Mouse (Mus musculus) spleen, postnatal 10 days (tissue): ENCODE measurements around the gene Acox3.

Source experiments
- DNase-seq, 2 experiments: peaks; one replicate each; pipeline ENCODE4 v3.0.0; 2021 to 2022; ENCODE audit warnings: low spot score in 2 of 2

Acox3 gene

GRCm38 (mm10) chr5:35648230-35648629 lies 65.4 kb downstream of the Acox3 start:
- no peak for DNase-seq

DNA sequence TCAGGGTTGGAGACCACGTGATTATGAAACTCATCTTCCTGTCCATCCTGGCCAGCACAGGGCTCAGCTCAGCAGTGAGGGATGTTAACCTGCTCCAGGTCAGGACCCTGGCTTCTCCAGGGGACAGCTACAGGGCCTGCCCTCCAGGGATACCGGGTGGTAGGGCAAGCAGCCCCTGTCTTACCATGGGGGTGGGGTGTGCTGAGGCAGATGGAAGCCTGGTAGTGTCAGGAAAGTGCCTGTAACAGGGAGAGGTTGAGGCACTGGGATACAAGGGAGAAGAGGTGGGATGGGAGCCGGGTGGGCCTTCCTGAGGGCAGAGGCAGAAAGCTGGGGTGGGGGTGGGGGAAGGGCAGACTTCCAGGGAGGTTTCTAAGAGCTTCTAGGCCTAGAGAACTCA lies 69.5 kb downstream of the Acox3 start:
- no peak for DNase-seq

DNA sequence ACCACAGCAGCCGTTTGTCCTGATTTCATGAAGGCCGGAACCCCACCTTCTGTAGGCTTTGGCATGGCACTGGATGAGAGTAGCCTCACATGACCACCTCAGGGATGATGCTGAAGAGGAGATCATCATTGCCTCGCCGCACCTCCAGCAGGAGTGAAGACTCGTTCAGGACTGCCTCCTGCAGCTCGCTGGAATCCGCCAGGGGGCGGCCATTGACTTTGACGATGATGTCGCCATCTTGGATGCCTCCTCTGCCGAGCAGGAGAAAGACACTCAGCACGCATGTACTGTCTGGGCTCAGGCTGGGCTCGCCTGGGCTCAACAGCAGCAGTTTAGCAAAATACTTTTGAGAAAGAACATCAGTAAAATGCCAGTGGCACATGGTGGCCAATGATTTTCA lies 70.0 kb downstream of the Acox3 start:
- no peak for DNase-seq

GRCm38 (mm10) chr5:35653743-35654395 lies 71.0 kb downstream of the Acox3 start:
- DNase-seq: no peak

DNA sequence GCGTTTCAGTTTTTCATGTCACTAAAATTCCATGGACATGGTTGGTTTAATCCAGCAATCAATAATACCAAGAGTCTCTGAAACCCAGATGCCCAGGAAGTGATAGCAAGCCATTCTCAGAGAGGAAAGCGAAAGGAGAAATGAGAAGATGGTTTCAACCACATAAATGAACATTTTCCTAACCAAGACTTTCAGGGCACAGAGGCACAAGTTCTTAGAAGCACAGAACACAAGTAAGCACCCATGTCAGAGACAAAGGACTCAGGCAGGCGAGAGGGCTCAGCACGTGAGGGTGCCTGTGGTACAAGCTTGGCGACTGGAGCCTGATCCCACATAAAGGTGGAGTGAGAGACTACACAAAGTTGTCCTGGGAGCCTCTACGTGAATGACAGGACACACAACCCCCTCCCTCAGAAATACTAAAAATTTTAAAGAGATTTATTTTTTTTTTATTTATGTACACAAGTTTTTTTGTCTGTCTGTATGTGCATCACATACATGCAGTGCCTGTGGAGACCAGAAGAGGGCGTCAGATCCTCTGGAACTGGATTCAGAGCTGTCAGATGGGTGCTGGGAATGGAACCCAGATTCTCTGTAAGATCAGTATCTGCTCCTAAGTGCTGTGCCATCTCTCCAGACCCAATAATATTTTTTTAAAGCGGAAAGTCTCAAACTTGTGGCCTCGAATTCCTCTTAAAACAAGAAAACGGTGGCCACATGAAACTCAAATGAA lies 73.1 kb downstream of the Acox3 start:
- no peak for DNase-seq

DNA sequence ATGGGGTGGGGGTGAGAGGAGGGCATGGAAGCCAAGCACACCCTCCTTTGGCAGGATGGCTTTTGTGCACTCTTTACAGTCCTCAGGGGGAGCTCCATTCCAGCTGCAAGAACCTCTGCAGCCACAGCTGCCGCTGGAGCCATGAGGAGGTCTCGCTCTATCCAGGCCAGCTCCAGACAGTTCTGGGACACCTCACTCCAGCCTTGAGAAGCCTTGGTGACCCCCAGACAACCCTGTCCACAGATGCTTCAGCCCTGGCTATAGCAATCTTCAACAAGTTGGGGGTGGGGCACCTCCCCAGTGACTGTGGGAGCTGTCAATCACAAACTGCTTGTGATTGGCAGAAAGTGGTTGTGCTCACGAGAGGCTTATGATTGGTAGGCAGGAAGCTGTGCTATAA lies 76.7 kb downstream of the Acox3 start:
- no peak for DNase-seq

- DNase-seq: no peak
These were observed 78.4 kb downstream of the Acox3 start for GRCm38 (mm10) chr5:35661210-35661609.

- no peak for DNase-seq
These were observed 79.2 kb downstream of the Acox3 start for GRCm38 (mm10) chr5:35662021-35662545.
